ENCODE assay signal across 8 mouse cellular contexts in the genomic region with DNA sequence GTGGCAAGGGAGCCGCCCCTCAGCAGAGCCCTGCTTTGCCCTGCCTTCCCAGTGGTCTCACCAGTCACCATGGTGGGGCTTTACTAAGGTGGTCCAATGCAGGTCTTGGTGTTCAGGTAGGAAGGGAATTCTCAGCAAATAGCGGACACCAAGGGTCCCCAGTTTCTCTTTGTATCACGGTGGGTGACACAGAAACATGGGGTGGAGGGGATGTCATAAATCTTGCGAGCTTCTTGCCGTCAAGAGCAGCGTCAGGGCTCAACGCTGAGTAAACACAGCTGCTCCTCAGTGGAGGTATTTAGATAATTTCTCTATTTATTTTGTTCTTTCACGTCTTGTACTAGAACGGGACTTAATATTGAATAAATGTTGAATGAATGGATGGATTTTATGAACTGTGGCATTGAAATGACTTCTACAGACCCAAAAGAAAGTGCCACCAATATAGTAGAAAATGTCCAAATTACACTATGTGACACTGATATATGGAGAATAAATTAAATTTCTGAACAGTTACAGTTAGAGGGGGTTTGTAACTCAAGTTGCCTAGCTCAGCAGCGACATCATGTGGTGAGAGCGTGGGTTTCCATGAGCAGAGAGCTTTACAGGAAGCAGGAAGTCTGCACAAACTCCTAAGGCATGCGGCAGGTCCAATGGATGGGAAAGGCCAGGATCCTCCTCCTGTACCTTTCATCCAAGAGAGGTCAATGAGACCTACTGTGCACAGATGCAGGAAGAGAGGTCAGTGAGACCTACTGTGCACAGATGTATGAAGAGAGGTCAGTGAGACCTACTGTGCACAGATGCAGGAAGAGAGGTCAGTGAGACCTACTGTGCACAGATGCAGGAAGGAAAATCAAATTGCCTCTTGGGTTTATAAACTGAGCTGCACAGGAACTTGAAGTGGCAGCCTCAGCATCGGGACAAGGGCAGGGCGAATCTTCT. TPM values are rescaled to one million over a fixed set of nuclear protein-coding genes. Genes with fewer than 3 reads are reported as not detected.
DNase-seq lines count a peak whose midpoint lies in the region; ATAC-seq and TF ChIP-seq lines count a peak whose summit lies in the region.

No protein-coding gene starts in this region.

- no peak overlapping the region for H3K9ac ChIP-seq in forebrain, postnatal 0 days
- H3K9ac ChIP-seq in hindbrain, embryonic 12.5 days, result no peak overlapping the region

- DNase-seq in G1E (ENCODE audit: low spot score), result peak; percentile 54
- peak; percentile 52 for DNase-seq in c-Kit-positive CD71-positive TER-119-positive erythroid progenitor cells, embryonic 14.5 days (ENCODE audit: low spot score)
- DNase-seq in forebrain, postnatal 0 days, result peak; percentile 95
- DNase-seq in layer of hippocampus, adult 9-10 months (ENCODE audit: low spot score), result peak; percentile 75
- DNase-seq in lung, postnatal 25 days (ENCODE audit: low spot score), result peak; percentile 83
- peak; percentile 86 for DNase-seq in retina, postnatal 1 day
- peak; percentile 46 for DNase-seq in urinary bladder, adult 2 months (ENCODE audit: low spot score)

- H3K27me3 ChIP-seq in G1E (ENCODE audit: insufficient read depth, low read length), result no peaks in the 10 kb centered on the region
- no peaks in the 10 kb centered on the region for H3K27me3 ChIP-seq in forebrain, postnatal 0 days (ENCODE audit: insufficient read depth, low read length)
- H3K27me3 ChIP-seq in hindbrain, embryonic 12.5 days, result 0 out of 2 replicates have a peak, but pooled peaks cover 2% of the 10 kb centered on the region

- H3K36me3 ChIP-seq in G1E (replicated peaks), result peaks cover 46% of the 10 kb centered on the region
- H3K36me3 ChIP-seq in forebrain, postnatal 0 days (ENCODE audit: insufficient read depth), result no peaks in the 10 kb centered on the region; the same call in 1 of the 2 replicates
- no peaks in the 10 kb centered on the region for H3K36me3 ChIP-seq in hindbrain, embryonic 12.5 days

- peaks cover 2% of the 10 kb centered on the region; the same call in 1 of the 2 replicates for H3K4me1 ChIP-seq in G1E (ENCODE audit: insufficient read depth, low read depth, low read length)
- 0 out of 2 replicates have a peak, but pooled peaks cover 2% of the 10 kb centered on the region for H3K4me1 ChIP-seq in forebrain, postnatal 0 days (ENCODE audit: insufficient read depth)
- peaks cover 7% of the 10 kb centered on the region; the same call in 1 of the 2 replicates for H3K4me1 ChIP-seq in hindbrain, embryonic 12.5 days

- no peak overlapping the region for H3K4me2 ChIP-seq in forebrain, postnatal 0 days (ENCODE audit: low read depth)
- no peak overlapping the region for H3K4me2 ChIP-seq in hindbrain, embryonic 12.5 days (replicated peaks)

- 62% methylated on average over 14 of the region's 14 CpGs for WGBS in forebrain, postnatal 0 days
- 58% methylated on average over 14 of the region's 14 CpGs for WGBS in hindbrain, embryonic 12.5 days

- TF ChIP-seq CTCF in G1E (IDR thresholded peaks at IDR 0.05; ENCODE audit: low read depth, low read length), result peak; percentile 80
- peak; percentile 98 for TF ChIP-seq CTCF in forebrain, postnatal 0 days (IDR thresholded peaks at IDR 0.05; ENCODE audit: low read depth)

- no peaks in the 10 kb centered on the region for H3K9me3 ChIP-seq in G1E (replicated peaks)
- no peaks in the 10 kb centered on the region for H3K9me3 ChIP-seq in forebrain, postnatal 0 days (ENCODE audit: low read length)
- no peaks in the 10 kb centered on the region for H3K9me3 ChIP-seq in hindbrain, embryonic 12.5 days (replicated peaks)

- H3K27ac ChIP-seq in forebrain, postnatal 0 days (ENCODE audit: low read depth, low read length), result no peak overlapping the region
- no peak overlapping the region for H3K27ac ChIP-seq in hindbrain, embryonic 12.5 days

- peak; percentile 63 for ATAC-seq in G1E (ENCODE audit: extremely low read depth, insufficient number of reproducible peaks, low FRiP score, poor library complexity, severe bottlenecking)
- peak; percentile 94 for ATAC-seq in forebrain, postnatal 0 days
- peak; percentile 52; the same call in 1 of the 2 replicates for ATAC-seq in hindbrain, embryonic 12.5 days (ENCODE audit: low FRiP score)

- no peak overlapping the region for H3K4me3 ChIP-seq in G1E (ENCODE audit: low read depth, low read length)
- no peak overlapping the region for H3K4me3 ChIP-seq in forebrain, postnatal 0 days (ENCODE audit: low read depth, low read length)
- H3K4me3 ChIP-seq in hindbrain, embryonic 12.5 days, result no peak overlapping the region

RNA-seq across cellular contexts. Expression of a gene that starts 54.7 kb away (rescaled TPM):
- total RNA-seq in G1E (2014; fragmentation: Nextera tagmentation), result 13.7 and 15.5 TPM in 2 replicates
- total RNA-seq in G1E (2017), result 2.1 and 3.7 TPM in 2 replicates
- 2.9 and 3.1 TPM in 2 replicates for polyA plus RNA-seq in G1E (2012)
- 5.5 and 6.8 TPM in 2 replicates for total RNA-seq in forebrain, postnatal 0 days (2014; rRNA removed)
- 2.7 and 5.8 TPM in 2 replicates for polyA plus RNA-seq in forebrain, postnatal 0 days (2015; fragmentation: Nextera tagmentation; extraction: Ambion mirVana)
- 10.0 and 11.0 TPM in 2 replicates for polyA plus RNA-seq in hindbrain, embryonic 12.5 days (2016; fragmentation: Nextera tagmentation; extraction: Ambion mirVana)
- polyA plus RNA-seq in urinary bladder, adult 2 months (2012; rRNA removed), result 11.0 and 11.9 TPM in 2 replicates
